Mouse (Mus musculus) left cerebral cortex, postnatal 25 days (tissue): ENCODE data around the gene Dnajb6. TPM values are rescaled to one million over a fixed set of nuclear protein-coding genes. Genes with fewer than 3 reads are reported as not detected.
"Not testable (repeated sequence)": the region's sequence is repeated elsewhere in the genome, so short reads cannot be mapped to it uniquely, and the experiment has no call there.

Experiments
- DNase-seq, 2 experiments: peaks; one replicate each; pipeline ENCODE4 v3.0.0; 2022; ENCODE audit warnings: low spot score in 2 of 2, mixed read lengths in 1 of 2
- intact Hi-C: fragments of 180-260 bp; cut with DNase I; formaldehyde crosslinking; loops from one replicate; pipeline ENCODE4 v1.15.1; 2025
- total RNA-seq, 2 experiments: library from RNA; stranded (reverse); gene quantifications; 2 replicates each; pipeline ENCODE4 v1.2.3; 2021

Gene Dnajb6
- total RNA-seq, 2 experiments from 2014 or later = 165 to 179 TPM

- intact Hi-C loops = no loop called here
- no peak for DNase-seq
Measured at GRCm38 (mm10) chr5:29747661-29748060, 12.2 kb downstream of the Dnajb6 start.

- intact Hi-C loops = no loop called here
- DNase-seq = peak in 1 of 2 experiments; percentile 56
Measured at GRCm38 (mm10) chr5:29751306-29751705, 15.8 kb downstream of the Dnajb6 start.

GRCm38 (mm10) chr5:29752894-29753293 lies 17.4 kb downstream of the Dnajb6 start:
- intact Hi-C loops = no loop called here
- DNase-seq = no peak

GRCm38 (mm10) chr5:29759318-29759717 lies 23.8 kb downstream of the Dnajb6 start:
- DNase-seq = no peak
- intact Hi-C loops = no loop called here

GRCm38 (mm10) chr5:29770935-29771334 lies 35.4 kb downstream of the Dnajb6 start:
- DNase-seq = no peak
- intact Hi-C loops = no loop called here

GRCm38 (mm10) chr5:29772038-29772437 lies 36.5 kb downstream of the Dnajb6 start:
- no peak for DNase-seq
- intact Hi-C loops = no loop called here

- peak in 1 of 2 experiments; percentile 27 for DNase-seq
- intact Hi-C loops = no loop called here
Measured at GRCm38 (mm10) chr5:29772651-29773330, 37.3 kb downstream of the Dnajb6 start.

GRCm38 (mm10) chr5:29773460-29774150 lies 38.1 kb downstream of the Dnajb6 start:
- intact Hi-C loops = no loop called here
- no peak for DNase-seq

- intact Hi-C loops = no loop called here
Measured at GRCm38 (mm10) chr5:29775437-29775836, 39.9 kb downstream of the Dnajb6 start.

GRCm38 (mm10) chr5:29778029-29778428 lies 42.5 kb downstream of the Dnajb6 start:
- DNase-seq = peak in 1 of 2 experiments; percentile 57
- intact Hi-C loops = no loop called here

More at GRCm38 (mm10) chr5:29775437-29775836, 39.9 kb downstream of the Dnajb6 start:
- peak in 1 of 2 experiments; percentile 76 for DNase-seq

- DNase-seq, intact Hi-C loops: not testable (repeated sequence)
Measured at GRCm38 (mm10) chr5:29779733-29780132, 44.2 kb downstream of the Dnajb6 start.

GRCm38 (mm10) chr5:29782261-29782660 lies 46.8 kb downstream of the Dnajb6 start:
- intact Hi-C loops = no loop called here
- DNase-seq = no peak

- intact Hi-C loops, DNase-seq: not testable (repeated sequence)
Measured at GRCm38 (mm10) chr5:29784906-29785305, 49.4 kb downstream of the Dnajb6 start.

GRCm38 (mm10) chr5:29785953-29786352 lies 50.5 kb downstream of the Dnajb6 start:
- intact Hi-C loops = not testable (repeated sequence)

GRCm38 (mm10) chr5:29794933-29795332 lies 59.4 kb downstream of the Dnajb6 start:
- DNase-seq, intact Hi-C loops: not testable (repeated sequence)

More at GRCm38 (mm10) chr5:29785953-29786352, 50.5 kb downstream of the Dnajb6 start:
- not testable (repeated sequence) for DNase-seq

- no peak for DNase-seq
- intact Hi-C loops = no loop called here
Measured at GRCm38 (mm10) chr5:29808940-29809339, 73.5 kb downstream of the Dnajb6 start.

GRCm38 (mm10) chr5:29811377-29811921 lies 76.0 kb downstream of the Dnajb6 start:
- intact Hi-C loops, DNase-seq: not testable (repeated sequence)

- intact Hi-C loops = no loop called here
- no peak for DNase-seq
Measured at GRCm38 (mm10) chr5:29816523-29817242, 81.2 kb downstream of the Dnajb6 start.

GRCm38 (mm10) chr5:29817400-29817799 lies 81.9 kb downstream of the Dnajb6 start:
- intact Hi-C loops = no loop called here
- DNase-seq = peak; percentile 20 to 31

- intact Hi-C loops = no loop called here
- no peak for DNase-seq
Measured at GRCm38 (mm10) chr5:29818287-29818686, 82.8 kb downstream of the Dnajb6 start.
